Mouse (Mus musculus) CD8-positive naive resting alpha-beta T cell, adult 2 months (primary cell): ENCODE results near the gene Gtdc1.
"Not testable (repeated sequence)": the region's sequence is repeated elsewhere in the genome, so short reads cannot be mapped to it uniquely, and the experiment has no call there.

Source experiments
- DNase-seq, 2 experiments: peaks; one replicate each; pipeline ENCODE4 v3.0.0; 2022; ENCODE audit warnings: low read depth in 2 of 2, low spot score in 2 of 2

Gtdc1 gene

DNA sequence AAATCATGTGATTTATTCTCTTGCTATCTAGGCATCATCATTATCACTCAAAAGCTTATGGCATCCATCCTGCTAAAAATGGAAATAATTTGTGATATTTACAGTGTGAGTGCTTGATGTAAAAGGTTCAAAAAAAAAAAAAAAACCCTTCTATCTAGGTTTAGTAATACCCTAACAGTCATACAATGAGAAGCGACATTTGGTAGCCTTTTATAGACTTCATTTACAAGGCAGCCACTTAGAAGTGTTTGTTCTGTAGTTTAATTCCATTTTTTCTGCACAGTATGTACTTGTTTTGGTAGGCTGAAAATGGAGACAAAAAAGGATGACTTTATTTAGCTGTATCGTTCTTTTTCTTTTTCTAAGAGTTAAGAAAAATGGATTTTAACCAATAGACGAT is 305.0 kb downstream of the Gtdc1 start:
- DNase-seq: no peak

DNA sequence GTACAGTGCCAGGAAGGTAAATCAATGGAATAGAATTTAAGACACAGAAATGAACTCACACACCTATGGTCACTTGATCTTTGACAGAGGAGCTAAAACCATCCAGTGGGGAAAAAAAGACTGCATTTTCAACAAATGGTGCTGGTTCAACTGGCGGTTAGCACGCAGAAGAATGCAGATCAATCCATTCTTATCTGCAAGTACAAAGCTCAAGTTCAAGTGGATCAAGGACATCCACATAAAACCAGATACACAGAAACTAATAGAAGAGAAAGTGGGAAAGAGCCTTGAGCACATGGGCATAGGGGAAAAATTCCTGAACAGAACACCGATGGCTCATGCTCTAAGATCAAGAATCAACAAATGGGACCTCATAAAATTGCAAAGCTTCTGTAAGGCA is 327.8 kb downstream of the Gtdc1 start:
- not testable (repeated sequence) for DNase-seq

GRCm38 (mm10) chr2:44594276-44594675 is 333.2 kb downstream of the Gtdc1 start:
- DNase-seq: no peak

GRCm38 (mm10) chr2:44590881-44591280 is 336.6 kb downstream of the Gtdc1 start:
- no peak for DNase-seq

- DNase-seq: no peak
Measured at GRCm38 (mm10) chr2:44584061-44584460, 343.4 kb downstream of the Gtdc1 start.

DNA sequence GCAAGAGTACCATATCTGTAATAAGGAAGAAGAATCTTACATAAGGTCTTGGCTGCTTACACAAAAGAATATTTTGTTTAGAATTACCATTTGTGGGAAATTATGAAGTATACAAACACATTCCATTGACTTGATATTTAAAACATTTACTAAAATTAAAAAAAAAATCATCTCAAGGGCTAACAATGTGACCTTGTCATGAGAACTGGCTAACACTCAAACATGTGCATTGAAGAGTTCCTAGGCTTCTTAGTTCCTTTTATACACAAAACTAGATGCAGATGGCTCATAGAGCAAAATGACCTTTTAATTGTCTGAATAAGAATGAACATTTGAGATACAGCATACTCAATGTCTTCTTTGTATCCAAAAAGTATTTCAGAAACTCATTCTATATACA is 344.0 kb downstream of the Gtdc1 start:
- no peak for DNase-seq

DNA sequence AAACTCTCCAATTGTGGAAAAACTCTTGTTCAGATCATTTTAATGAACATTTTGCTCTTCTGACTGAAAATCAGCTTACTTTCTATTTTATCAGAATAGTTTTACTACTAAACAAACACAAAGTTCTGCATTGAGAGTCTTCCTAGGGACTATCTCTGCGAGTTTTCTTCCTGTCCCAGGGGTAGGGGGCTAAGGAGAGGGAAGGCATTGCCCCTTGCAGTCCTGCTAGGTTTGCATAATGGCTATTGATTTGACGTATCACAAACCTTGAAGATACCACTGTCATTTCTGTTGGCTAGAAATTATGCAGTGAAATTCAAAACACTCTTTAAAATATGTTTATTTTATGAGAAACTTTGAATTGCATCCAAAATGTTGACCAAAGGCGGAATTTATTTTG is 355.6 kb downstream of the Gtdc1 start:
- DNase-seq: no peak

DNA sequence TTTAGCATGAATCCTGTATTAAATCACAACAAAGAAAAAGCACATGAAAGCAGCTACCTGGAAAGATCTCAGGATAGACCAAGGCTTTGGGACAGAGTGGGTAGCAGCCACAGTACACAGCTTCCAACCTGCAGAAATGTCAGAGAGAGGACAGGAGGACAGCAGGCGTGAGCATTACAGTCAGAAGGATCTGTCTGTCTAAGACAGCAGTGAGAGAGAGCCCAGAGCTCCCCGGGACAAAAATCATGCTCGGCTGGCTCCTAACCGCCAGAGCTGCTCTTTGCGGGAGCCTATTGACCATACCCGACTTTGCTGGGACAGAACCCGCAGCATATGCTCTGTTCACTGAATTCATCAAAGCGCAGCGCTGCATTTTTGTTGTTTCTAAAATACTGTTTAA is 356.3 kb downstream of the Gtdc1 start:
- no peak for DNase-seq

DNA sequence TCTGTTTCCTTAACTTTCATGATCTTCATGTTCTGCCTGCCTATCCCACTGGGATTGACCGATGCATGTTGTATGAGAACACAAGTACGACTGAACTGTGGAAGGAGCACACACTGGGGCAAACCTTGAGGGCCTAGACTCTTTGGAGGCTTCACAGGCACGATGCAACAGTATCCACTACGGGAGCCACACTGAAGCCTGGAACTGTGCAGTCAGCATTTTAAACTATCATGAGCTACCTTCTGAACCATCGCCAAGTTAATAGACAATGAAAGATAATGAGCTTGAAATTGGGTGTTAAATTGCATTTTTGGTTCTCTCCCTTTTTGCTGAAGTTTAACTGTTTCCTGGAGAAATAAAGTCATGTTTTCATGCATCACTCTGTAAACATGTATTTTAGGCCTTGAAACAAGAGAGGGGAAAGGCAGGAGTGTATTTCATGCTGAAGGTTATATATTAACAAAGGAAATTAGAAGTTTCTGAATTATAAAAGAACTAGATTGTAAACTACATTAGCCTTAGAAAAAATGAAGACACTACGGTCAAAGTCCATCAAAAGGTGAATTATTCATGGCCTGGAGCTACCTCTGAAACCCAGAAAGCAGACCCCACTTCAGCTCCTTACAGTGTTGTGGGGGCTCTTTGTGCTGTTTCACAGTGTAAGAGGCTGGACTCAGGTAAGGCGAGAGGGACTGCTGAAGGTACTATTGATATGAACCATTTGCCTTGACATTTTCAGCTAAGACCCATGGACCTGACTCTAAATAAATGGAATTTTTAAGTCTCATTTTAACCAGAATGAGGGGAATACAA is 358.1 kb downstream of the Gtdc1 start:
- no peak for DNase-seq

GRCm38 (mm10) chr2:44564776-44565692 is 362.4 kb downstream of the Gtdc1 start:
- no peak for DNase-seq

DNA sequence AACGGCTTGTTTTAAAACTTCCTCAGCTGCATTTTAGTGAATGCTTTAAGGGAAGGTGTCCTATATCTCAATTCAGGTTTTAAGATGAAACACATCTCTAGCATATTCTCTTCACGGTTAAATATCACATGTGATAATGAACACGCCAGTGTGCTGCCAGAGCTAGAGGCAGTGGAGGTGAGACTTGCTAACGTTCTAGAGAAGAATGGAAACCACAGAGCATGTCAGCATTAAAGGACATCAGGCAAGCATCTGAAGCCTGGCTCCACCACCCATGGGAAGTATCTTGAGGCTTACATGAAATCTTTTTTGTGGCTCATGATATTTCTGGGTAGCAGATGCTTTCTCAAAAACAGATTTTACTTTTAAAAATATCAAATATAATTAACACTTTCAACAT is 365.7 kb downstream of the Gtdc1 start:
- no peak for DNase-seq

DNA sequence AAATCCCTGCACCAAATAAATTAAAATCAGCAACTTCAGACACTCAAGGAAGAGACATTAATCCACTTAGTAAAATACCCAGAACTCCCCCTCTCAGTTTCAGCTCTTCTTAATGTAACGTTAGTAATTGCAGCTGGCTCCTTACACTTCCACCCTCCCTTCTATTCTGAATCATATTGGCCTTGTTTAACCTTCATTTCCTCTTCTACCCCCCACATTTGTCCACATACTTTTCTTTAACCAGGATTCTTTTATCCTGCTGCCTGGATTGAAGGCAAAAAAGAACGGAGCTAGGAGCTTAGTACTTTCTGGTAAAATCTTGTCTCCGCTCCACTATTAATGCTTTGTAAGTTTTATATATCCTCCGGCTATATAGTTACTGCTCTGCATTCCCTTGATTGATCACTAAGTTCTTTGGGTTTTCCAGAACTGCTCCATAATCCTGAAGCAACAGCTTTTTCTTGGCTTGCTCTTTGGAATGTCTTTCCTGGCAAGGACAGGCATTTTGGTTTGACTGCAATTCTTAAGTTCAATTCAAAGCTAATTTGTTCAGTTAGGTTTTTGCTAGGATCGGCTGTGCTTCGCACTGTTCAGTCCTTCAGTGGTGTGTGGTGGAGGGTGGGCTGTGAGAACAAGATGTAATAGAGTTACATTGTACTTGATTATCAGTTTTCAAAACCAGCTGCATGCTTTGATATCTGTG is 368.1 kb downstream of the Gtdc1 start:
- DNase-seq: no peak

GRCm38 (mm10) chr2:44557669-44558281 is 369.7 kb downstream of the Gtdc1 start:
- DNase-seq: no peak

- no peak for DNase-seq
Measured at GRCm38 (mm10) chr2:44556861-44557592, 370.4 kb downstream of the Gtdc1 start.

GRCm38 (mm10) chr2:44554716-44555115 is 372.7 kb downstream of the Gtdc1 start:
- DNase-seq: no peak

DNA sequence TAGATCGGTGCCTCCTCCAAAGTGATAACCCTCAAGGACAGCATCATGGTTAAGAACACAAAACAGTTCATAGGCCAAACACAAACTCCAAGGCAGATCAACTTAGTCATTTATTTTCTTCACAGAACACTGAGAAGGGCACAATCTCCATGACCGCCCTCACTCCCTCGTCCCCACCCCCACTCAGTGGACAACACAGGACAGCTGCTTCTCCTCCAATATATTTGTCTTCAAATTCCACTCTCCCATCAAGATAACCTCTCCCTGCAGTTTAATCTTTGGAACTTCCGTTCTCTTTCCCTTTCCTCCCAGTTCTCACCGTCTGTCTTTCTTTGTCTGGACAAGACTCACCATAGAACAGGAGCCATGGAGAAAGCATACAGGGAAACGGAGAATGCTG is 378.1 kb downstream of the Gtdc1 start:
- DNase-seq: no peak

DNA sequence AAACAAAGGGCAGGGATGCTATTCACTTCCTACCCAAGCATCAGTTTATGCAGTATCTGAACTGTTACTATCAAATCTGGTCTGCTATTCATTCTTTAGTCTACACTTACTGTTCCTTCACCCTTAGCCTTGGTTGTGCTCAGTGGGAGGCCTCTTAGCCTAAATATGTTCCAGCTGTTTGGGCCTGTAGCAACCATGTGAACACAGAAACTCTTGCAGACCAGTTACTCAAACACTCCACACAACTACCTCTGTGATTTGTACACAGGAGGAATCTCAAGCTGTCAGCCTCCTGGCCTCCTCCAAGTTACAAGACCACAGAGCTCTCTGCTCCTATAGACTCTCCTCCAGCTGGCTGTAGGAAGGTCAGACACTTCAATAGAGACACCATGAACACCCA is 384.7 kb downstream of the Gtdc1 start:
- DNase-seq: no peak

DNA sequence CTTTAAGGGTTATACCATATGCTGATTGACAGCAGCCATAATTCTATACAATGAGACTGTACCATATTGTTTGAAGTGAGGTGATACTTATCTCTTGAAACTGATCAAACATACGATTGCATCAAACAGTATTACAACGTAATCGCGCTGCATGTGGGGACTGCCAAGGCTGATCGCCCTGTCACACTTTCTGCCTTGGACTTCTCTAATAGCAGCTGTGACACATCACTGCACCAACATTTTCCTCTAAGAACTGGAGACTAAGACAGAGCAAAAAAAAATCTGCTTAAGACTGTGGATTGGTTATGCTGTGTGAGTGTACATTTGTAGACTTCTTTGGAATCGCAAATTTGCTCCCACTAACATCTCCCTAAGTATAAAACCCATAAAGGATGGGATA is 385.7 kb downstream of the Gtdc1 start:
- DNase-seq: no peak

DNA sequence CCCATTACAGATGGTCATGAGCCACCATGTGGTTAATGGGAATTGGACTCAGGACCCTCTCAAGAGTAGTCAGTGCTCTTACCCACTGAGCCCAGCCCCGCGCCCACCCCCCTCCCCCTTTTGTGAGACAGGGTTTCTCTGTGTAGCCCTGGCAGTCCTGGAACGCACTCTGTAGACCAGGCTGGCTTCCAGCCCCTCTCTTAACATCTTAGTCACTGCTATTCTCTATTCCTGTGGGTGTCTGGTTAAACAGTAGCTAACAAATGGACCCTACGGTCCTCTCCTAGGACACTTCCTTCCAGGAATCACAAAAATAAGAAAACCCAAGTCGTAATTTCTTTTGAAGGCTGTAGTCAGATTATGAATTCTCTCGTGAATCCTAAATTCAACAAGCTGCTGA is 386.6 kb downstream of the Gtdc1 start:
- no peak for DNase-seq

- DNase-seq: no peak
Measured at GRCm38 (mm10) chr2:44539121-44539634, 388.3 kb downstream of the Gtdc1 start.
